Mouse (Mus musculus) lung, adult 2 months (tissue): ENCODE results near the gene Tmx1.

Experiments
- CTCF ChIP-seq: fragments of 200-500 bp; IDR thresholded peaks from 2 replicates; pipeline ENCODE4 v1.5.1; 2011; ENCODE audit warnings: mild to moderate bottlenecking, low read length, control low read depth; ENCODE audit not compliant: insufficient read depth
- POLR2A ChIP-seq: fragments of 200-500 bp; IDR thresholded peaks from 2 replicates; pipeline ENCODE4 v1.6.1; 2011; ENCODE audit warnings: low read depth, mild to moderate bottlenecking, control low read depth, low read length, borderline replicate concordance; ENCODE audit errors: extremely low read depth

- no peak for TF ChIP-seq CTCF
- no peak for TF ChIP-seq POLR2A
Observed at GRCm38 (mm10) chr12:70452143-70452542, 752 bp upstream of the Tmx1 start.
